Mouse (Mus musculus): Measurements from ENCODE around the gene Nos3.
A peak's percentile ranks its signal among the peaks of the same experiment; 100 is the strongest.

The Nos3 gene

GRCm38 (mm10) chr5:24346313-24346712, 18.3 kb upstream of the Nos3 start:
- no peak for DNase-seq

- no peak for DNase-seq
Observed at GRCm38 (mm10) chr5:24347186-24347875, 17.3 kb upstream of the Nos3 start.

GRCm38 (mm10) chr5:24348128-24348527, 16.5 kb upstream of the Nos3 start:
- DNase-seq = peak; percentile 82

- no peak for DNase-seq
Observed at GRCm38 (mm10) chr5:24348546-24348945, 16.1 kb upstream of the Nos3 start.

GRCm38 (mm10) chr5:24350073-24350472, 14.5 kb upstream of the Nos3 start:
- no peak for DNase-seq

GRCm38 (mm10) chr5:24350531-24351250, 13.9 kb upstream of the Nos3 start:
- DNase-seq = no peak

- no peak for DNase-seq
Observed at GRCm38 (mm10) chr5:24351278-24351677, 13.3 kb upstream of the Nos3 start, which contains the start of gene Kcnh2. Gene Kcnh2 (minus strand): TSS chr5:24351604.

GRCm38 (mm10) chr5:24351701-24352171, 12.9 kb upstream of the Nos3 start:
- peak; percentile 92 for DNase-seq

GRCm38 (mm10) chr5:24352251-24352859, 12.3 kb upstream of the Nos3 start:
- no peak for DNase-seq

GRCm38 (mm10) chr5:24353327-24353726, 11.3 kb upstream of the Nos3 start:
- no peak for DNase-seq

GRCm38 (mm10) chr5:24356764-24357163, 7.8 kb upstream of the Nos3 start:
- peak; percentile 40 for DNase-seq

GRCm38 (mm10) chr5:24357461-24357860, 7.1 kb upstream of the Nos3 start:
- no peak for DNase-seq

- peak; percentile 81 for DNase-seq
Observed at GRCm38 (mm10) chr5:24360792-24361454, 3.7 kb upstream of the Nos3 start.

GRCm38 (mm10) chr5:24363467-24363866, 1.1 kb upstream of the Nos3 start:
- DNase-seq = no peak

GRCm38 (mm10) chr5:24364061-24364460, 549 bp upstream of the Nos3 start:
- no peak for DNase-seq

GRCm38 (mm10) chr5:24364963-24365362, 353 bp downstream of the Nos3 start:
- no peak for DNase-seq

GRCm38 (mm10) chr5:24365528-24365927, 918 bp downstream of the Nos3 start:
- no peak for DNase-seq

- no peak for DNase-seq
Observed at GRCm38 (mm10) chr5:24366426-24366825, 1.8 kb downstream of the Nos3 start.

- no peak for DNase-seq
Observed at GRCm38 (mm10) chr5:24369767-24370166, 5.2 kb downstream of the Nos3 start.

- DNase-seq = no peak
Observed at GRCm38 (mm10) chr5:24373807-24374206, 9.2 kb downstream of the Nos3 start.

- DNase-seq = no peak
Observed at GRCm38 (mm10) chr5:24374216-24374615, 9.6 kb downstream of the Nos3 start.

- DNase-seq = no peak
Observed at GRCm38 (mm10) chr5:24374666-24375328, 10.2 kb downstream of the Nos3 start.

GRCm38 (mm10) chr5:24378700-24379099, 14.1 kb downstream of the Nos3 start:
- no peak for DNase-seq
